Mouse (Mus musculus): ENCODE results near the gene Mical2.

The Mical2 gene

GRCm38 (mm10) chr7:112212921-112213721 lies 12.5 kb upstream of the Mical2 start:
- peak; percentile 59 to 76 for DNase-seq

GRCm38 (mm10) chr7:112215871-112216270 lies 9.8 kb upstream of the Mical2 start:
- DNase-seq, result no peak

- no peak for DNase-seq
These were observed 8.9 kb upstream of the Mical2 start for GRCm38 (mm10) chr7:112216720-112217119.

- DNase-seq, result no peak
These were observed 8.4 kb upstream of the Mical2 start for GRCm38 (mm10) chr7:112217208-112217607.

- DNase-seq, result no peak
These were observed 2.7 kb upstream of the Mical2 start for GRCm38 (mm10) chr7:112222733-112223524.

GRCm38 (mm10) chr7:112224854-112225253 lies 802 bp upstream of the Mical2 start:
- DNase-seq, result no peak

GRCm38 (mm10) chr7:112226446-112227265 lies 1.0 kb downstream of the Mical2 start:
- DNase-seq, result no peak

- no peak for DNase-seq
These were observed 1.6 kb downstream of the Mical2 start for GRCm38 (mm10) chr7:112227266-112227562.

- DNase-seq, result no peak
These were observed 3.3 kb downstream of the Mical2 start for GRCm38 (mm10) chr7:112228827-112229498.

GRCm38 (mm10) chr7:112231731-112232130 lies 6.1 kb downstream of the Mical2 start:
- DNase-seq, result no peak

GRCm38 (mm10) chr7:112233345-112234005 lies 7.8 kb downstream of the Mical2 start:
- no peak for DNase-seq

- DNase-seq, result no peak
These were observed 8.8 kb downstream of the Mical2 start for GRCm38 (mm10) chr7:112234410-112234809.

- DNase-seq, result no peak
These were observed 9.8 kb downstream of the Mical2 start for GRCm38 (mm10) chr7:112235493-112235892.

GRCm38 (mm10) chr7:112237211-112237610 lies 11.6 kb downstream of the Mical2 start:
- no peak for DNase-seq

- no peak for DNase-seq
These were observed 12.2 kb downstream of the Mical2 start for GRCm38 (mm10) chr7:112237868-112238267.

GRCm38 (mm10) chr7:112238768-112239728 lies 13.4 kb downstream of the Mical2 start:
- DNase-seq, result no peak

- DNase-seq, result no peak
These were observed 15.1 kb downstream of the Mical2 start for GRCm38 (mm10) chr7:112240748-112241147.

- DNase-seq, result no peak
These were observed 15.7 kb downstream of the Mical2 start for GRCm38 (mm10) chr7:112241211-112241944.

GRCm38 (mm10) chr7:112241945-112242329 lies 16.3 kb downstream of the Mical2 start:
- DNase-seq, result no peak

GRCm38 (mm10) chr7:112242587-112242986 lies 16.9 kb downstream of the Mical2 start:
- DNase-seq, result no peak

All from thymus, adult 18-20 months (tissue).